ENCODE assay signal across 18 mouse cellular contexts in genomic region chr16:8178946-8179345, GRCm38 (mm10).
A peak's percentile ranks its signal among the peaks of the same experiment; 100 is the strongest.
DNase-seq lines count a peak whose midpoint lies in the region; ATAC-seq and TF ChIP-seq lines count a peak whose summit lies in the region.
"Had no signal": no experiment of that assay in that cellular context is flagged by ENCODE, and none has a peak within 500 bp of the region (broad histone marks: within the 10 kb centered on the region; RNA-seq: fewer than 3 reads in every experiment).

No protein-coding gene starts in this region.

- no peak overlapping the region for H3K27ac ChIP-seq in hindbrain, embryonic 16.5 days (ENCODE audit: low read depth, low read length)
- no peak overlapping the region for H3K27ac ChIP-seq in hindbrain, embryonic 11.5 days (ENCODE audit: low read depth, low read length)
- H3K27ac ChIP-seq: embryonic facial prominence, embryonic 12.5 days; heart, embryonic 13.5 days; limb, embryonic 10.5 days; macrophage had no signal

- no peak for TF ChIP-seq POLR2A in brain, embryonic 14.5 days (IDR thresholded peaks at IDR 0.05; ENCODE audit: borderline replicate concordance, extremely low read depth, insufficient read depth, insufficient read length, poor library complexity, severe bottlenecking)

- no peak overlapping the region for H3K4me2 ChIP-seq in hindbrain, embryonic 16.5 days (ENCODE audit: low read length)
- H3K4me2 ChIP-seq in hindbrain, embryonic 11.5 days (replicated peaks; ENCODE audit: low read depth, low read length) = no peak overlapping the region
- H3K4me2 ChIP-seq: embryonic facial prominence, embryonic 12.5 days; heart, embryonic 13.5 days; liver, embryonic 11.5 days had no signal

- no peaks in the 10 kb centered on the region for H3K9me3 ChIP-seq in hindbrain, embryonic 16.5 days (ENCODE audit: control insufficient read depth, low read length)
- H3K9me3 ChIP-seq in hindbrain, embryonic 11.5 days (ENCODE audit: control insufficient read depth, low read length) = no peaks in the 10 kb centered on the region
- H3K9me3 ChIP-seq: embryonic facial prominence, embryonic 12.5 days; heart, embryonic 13.5 days; limb, embryonic 10.5 days had no signal

- DNase-seq in hindbrain, embryonic 11.5 days (ENCODE audit: low spot score) = no peak
- peak; percentile 19 for DNase-seq in Muller cell, postnatal 12 days (ENCODE audit: inconsistent ontology term)
- DNase-seq in brain, embryonic 14.5 days (ENCODE audit: low read depth) = peak; percentile 85
- DNase-seq in cerebellum, adult 9-11 months = peak; percentile 62
- DNase-seq in spleen, postnatal 36 days (ENCODE audit: low spot score in 2 of 2) = no peak
- DNase-seq in gastrocnemius, adult 18-20 months (ENCODE audit: low spot score) = no peak
- DNase-seq: gastrocnemius, postnatal 36 days; heart, postnatal 36 days; kidney, postnatal 4 days; lung, adult 2 months; thymus, adult 2 months had no signal

- TF ChIP-seq CTCF in brain, embryonic 14.5 days (IDR thresholded peaks at IDR 0.05; ENCODE audit: borderline replicate concordance, extremely low read depth, insufficient read depth, insufficient read length) = no peak

- no peak overlapping the region for H3K9ac ChIP-seq in hindbrain, embryonic 16.5 days (ENCODE audit: low read depth, low read length)
- H3K9ac ChIP-seq in hindbrain, embryonic 11.5 days (ENCODE audit: low read depth, low read length) = no peak overlapping the region
- H3K9ac ChIP-seq: embryonic facial prominence, embryonic 12.5 days; heart, embryonic 13.5 days had no signal

- H3K27me3 ChIP-seq in hindbrain, embryonic 16.5 days (replicated peaks; ENCODE audit: control insufficient read depth, insufficient read depth, low read length) = no peaks in the 10 kb centered on the region
- no peaks in the 10 kb centered on the region for H3K27me3 ChIP-seq in hindbrain, embryonic 11.5 days (ENCODE audit: control insufficient read depth, insufficient read depth, low read length)
- H3K27me3 ChIP-seq: embryonic facial prominence, embryonic 12.5 days; heart, embryonic 13.5 days had no signal

- H3K4me1 ChIP-seq in hindbrain, embryonic 16.5 days (ENCODE audit: control insufficient read depth, insufficient read depth, low read depth, low read length) = no peaks in the 10 kb centered on the region
- H3K4me1 ChIP-seq in hindbrain, embryonic 11.5 days (replicated peaks; ENCODE audit: control insufficient read depth, insufficient read depth, low read length) = no peaks in the 10 kb centered on the region
- H3K4me1 ChIP-seq: embryonic facial prominence, embryonic 12.5 days; heart, embryonic 13.5 days had no signal

- 32% methylated on average over 1 of the region's 1 CpGs for WGBS in hindbrain, embryonic 16.5 days
- WGBS in hindbrain, embryonic 11.5 days = 59% methylated on average over 1 of the region's 1 CpGs

- H3K36me3 ChIP-seq in hindbrain, embryonic 16.5 days (ENCODE audit: control insufficient read depth, insufficient read depth, low read length) = no peaks in the 10 kb centered on the region
- H3K36me3 ChIP-seq in hindbrain, embryonic 11.5 days (ENCODE audit: control insufficient read depth, insufficient read depth, low read length) = no peaks in the 10 kb centered on the region
- H3K36me3 ChIP-seq: embryonic facial prominence, embryonic 12.5 days; heart, embryonic 13.5 days; limb, embryonic 10.5 days had no signal

- ATAC-seq in hindbrain, embryonic 16.5 days = peak; percentile 80
- no peak for ATAC-seq in hindbrain, embryonic 11.5 days (ENCODE audit: low FRiP score)
- ATAC-seq: midbrain, embryonic 16.5 days had no signal

- no peak overlapping the region for H3K4me3 ChIP-seq in hindbrain, embryonic 16.5 days (ENCODE audit: low read length)
- no peak overlapping the region for H3K4me3 ChIP-seq in hindbrain, embryonic 11.5 days (ENCODE audit: low read depth, low read length)
- H3K4me3 ChIP-seq: embryonic facial prominence, embryonic 12.5 days; heart, embryonic 13.5 days; limb, embryonic 10.5 days had no signal

Comparison
In these comparisons a context has a peak if more than half of its experiments do, and no peak if none do; other contexts are left out.
1. DNase-seq: peak in Muller cell, postnatal 12 days (single experiment), brain, embryonic 14.5 days (single experiment) and cerebellum, adult 9-11 months (single experiment); none in hindbrain, embryonic 11.5 days (single experiment), spleen, postnatal 36 days (0 of 2) and gastrocnemius, adult 18-20 months (single experiment).